Mouse (Mus musculus): ENCODE data around the gene Tigd4. TPM values are rescaled to one million over a fixed set of nuclear protein-coding genes. Genes with fewer than 3 reads are reported as not detected.
"Not testable (repeated sequence)": the region's sequence is repeated elsewhere in the genome, so short reads cannot be mapped to it uniquely, and the experiment has no call there.

Gene Tigd4
- not detected in 2 replicates for polyA plus RNA-seq (2014; fragmentation: Nextera tagmentation; extraction: Ambion mirVana)

DNA sequence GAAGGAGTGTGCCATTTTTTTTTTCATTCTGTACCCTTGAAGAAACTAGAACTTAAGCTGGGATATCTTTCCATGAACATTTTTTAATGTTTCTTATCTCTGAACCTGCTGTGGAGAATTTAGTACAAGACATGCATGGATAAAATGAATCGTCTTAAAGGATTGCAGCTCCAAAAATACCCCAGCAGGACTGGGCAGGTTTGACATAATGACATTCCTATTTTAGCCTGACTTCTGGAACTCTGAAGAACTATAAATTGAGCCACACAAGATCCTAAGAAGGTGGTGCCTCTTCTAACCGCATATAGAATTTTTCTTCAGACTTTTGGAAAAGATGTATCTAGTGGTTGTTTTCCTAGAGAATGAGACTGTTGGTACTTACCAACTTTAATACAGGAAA, at the start of gene Tigd4:
Gene Tigd4 (plus strand): TSS at position 301 of the 400 bp plus-strand sequence.
- ATAC-seq (replicated peaks; ENCODE audit: insufficient number of reproducible peaks, low FRiP score, low TSS enrichment), result no peak
- H3K27me3 ChIP-seq (ENCODE audit: control insufficient read depth, insufficient read depth, low read length), result 0 out of 2 replicates have a peak, but pooled peaks cover 6% of the 10 kb centered on the region
- no peak within 1 kb of the TSS for H3K4me3 ChIP-seq (ENCODE audit: low read depth, low read length)
- H3K9me3 ChIP-seq (replicated peaks; ENCODE audit: control insufficient read depth, low read length), result no peaks in the 10 kb centered on the region
- H3K36me3 ChIP-seq (ENCODE audit: control insufficient read depth, insufficient read depth, low read length), result no peaks in the 10 kb centered on the region
- H3K4me2 ChIP-seq, result no peak within 1 kb of the TSS
- H3K4me1 ChIP-seq (ENCODE audit: control insufficient read depth, insufficient read depth, low read length), result peaks cover 6% of the 10 kb centered on the region
- no peak within 1 kb of the TSS for H3K27ac ChIP-seq (ENCODE audit: low read depth, low read length)
- WGBS (ENCODE audit: insufficient replicate concordance), result 56% methylated on average over 2 of the region's 2 CpGs
- no peak within 1 kb of the TSS for H3K9ac ChIP-seq (ENCODE audit: low read depth, low read length)

DNA sequence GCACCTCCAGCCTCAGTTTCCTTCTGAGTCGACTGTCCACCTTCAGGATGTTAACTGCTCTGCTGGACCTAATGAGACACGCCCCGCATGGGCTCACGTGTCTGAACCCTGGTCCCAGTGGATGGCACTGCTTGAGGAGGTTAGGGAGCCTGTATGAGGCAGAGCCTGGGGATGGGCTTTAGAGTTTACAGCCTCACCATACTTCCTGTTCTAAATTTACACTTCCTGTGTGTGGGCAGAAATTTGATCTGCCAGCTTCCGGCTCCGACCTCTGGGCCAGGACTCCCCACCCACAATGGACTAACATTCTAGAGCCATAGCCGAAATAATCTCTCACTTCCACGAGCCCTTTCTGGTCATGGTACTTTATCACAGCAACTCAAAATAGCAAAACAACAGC, 46.2 kb upstream of the Tigd4 start:
- Histone ChIP-seq H3K9me3 (replicated peaks; ENCODE audit: control insufficient read depth, low read length) (no peaks in the 10 kb centered on the region), H3K36me3 (ENCODE audit: control insufficient read depth, insufficient read depth, low read length) (no peaks in the 10 kb centered on the region), H3K27ac (ENCODE audit: low read depth, low read length) (no peak overlapping the region), H3K4me1 (ENCODE audit: control insufficient read depth, insufficient read depth, low read length) (peaks cover 4% of the 10 kb centered on the region; the same call in 1 of the 2 replicates), H3K4me2 (no peak overlapping the region), H3K9ac (ENCODE audit: low read depth, low read length) (no peak overlapping the region), H3K4me3 (ENCODE audit: low read depth, low read length) (no peak overlapping the region), H3K27me3 (ENCODE audit: control insufficient read depth, insufficient read depth, low read length) (no peaks in the 10 kb centered on the region)
- no peak for ATAC-seq (replicated peaks; ENCODE audit: insufficient number of reproducible peaks, low FRiP score, low TSS enrichment)
- WGBS (ENCODE audit: insufficient replicate concordance), result 52% methylated on average over 8 of the region's 8 CpGs

DNA sequence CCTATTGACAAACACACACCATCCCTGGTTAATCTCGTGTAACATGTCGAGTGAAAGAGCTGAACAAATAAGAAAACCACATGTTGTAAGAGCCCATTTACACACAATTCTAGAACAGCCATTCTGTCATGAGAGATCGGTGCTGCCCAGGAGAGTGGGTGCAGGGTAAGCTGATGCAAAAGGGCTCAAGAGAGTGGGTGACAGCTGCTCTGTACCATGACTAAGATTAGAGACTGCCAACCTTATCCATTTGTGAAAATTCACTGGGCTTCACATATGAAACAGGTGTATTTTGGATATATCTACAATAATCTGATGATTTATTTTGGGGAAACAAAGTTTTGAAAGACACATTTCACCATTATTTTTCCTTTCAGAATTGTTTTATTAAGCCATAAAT, 37.6 kb upstream of the Tigd4 start:
- Histone ChIP-seq H3K27ac (ENCODE audit: low read depth, low read length) (no peak overlapping the region), H3K4me1 (ENCODE audit: control insufficient read depth, insufficient read depth, low read length) (peaks cover 8% of the 10 kb centered on the region), H3K4me2 (no peak overlapping the region), H3K9me3 (replicated peaks; ENCODE audit: control insufficient read depth, low read length) (no peaks in the 10 kb centered on the region), H3K4me3 (ENCODE audit: low read depth, low read length) (no peak overlapping the region), H3K36me3 (ENCODE audit: control insufficient read depth, insufficient read depth, low read length) (no peaks in the 10 kb centered on the region), H3K27me3 (ENCODE audit: control insufficient read depth, insufficient read depth, low read length) (no peaks in the 10 kb centered on the region), H3K9ac (ENCODE audit: low read depth, low read length) (no peak overlapping the region)
- 77% methylated on average over 3 of the region's 3 CpGs for WGBS (ENCODE audit: insufficient replicate concordance)
- ATAC-seq (replicated peaks; ENCODE audit: insufficient number of reproducible peaks, low FRiP score, low TSS enrichment), result no peak

DNA sequence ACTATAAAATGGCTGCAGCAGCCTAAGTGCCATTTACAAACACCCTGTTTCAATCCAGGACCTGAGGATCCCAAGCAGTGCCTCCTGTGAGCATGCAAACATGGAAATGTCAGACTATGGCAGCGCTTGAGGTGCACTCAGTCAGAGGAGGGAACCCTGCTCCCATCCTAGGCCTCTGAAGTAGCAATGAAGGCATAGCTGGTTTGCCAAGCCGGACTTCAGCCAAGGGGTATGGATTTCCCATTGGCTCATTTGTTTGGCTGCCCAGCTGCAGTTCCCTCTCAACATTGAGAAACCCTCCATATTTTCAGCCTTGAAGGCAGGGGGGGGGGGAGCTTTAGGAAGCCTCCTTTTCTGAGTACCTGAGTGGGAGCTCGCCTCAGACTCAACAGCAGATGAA, 35.1 kb upstream of the Tigd4 start:
- ATAC-seq (replicated peaks; ENCODE audit: insufficient number of reproducible peaks, low FRiP score, low TSS enrichment), result no peak
- Histone ChIP-seq H3K4me2 (no peak overlapping the region), H3K9ac (ENCODE audit: low read depth, low read length) (no peak overlapping the region), H3K27me3 (ENCODE audit: control insufficient read depth, insufficient read depth, low read length) (no peaks in the 10 kb centered on the region), H3K4me1 (ENCODE audit: control insufficient read depth, insufficient read depth, low read length) (peaks cover 14% of the 10 kb centered on the region), H3K27ac (ENCODE audit: low read depth, low read length) (no peak overlapping the region), H3K36me3 (ENCODE audit: control insufficient read depth, insufficient read depth, low read length) (no peaks in the 10 kb centered on the region), H3K4me3 (ENCODE audit: low read depth, low read length) (no peak overlapping the region), H3K9me3 (replicated peaks; ENCODE audit: control insufficient read depth, low read length) (no peaks in the 10 kb centered on the region)
- WGBS (ENCODE audit: insufficient replicate concordance), result 92% methylated on average over 3 of the region's 3 CpGs

DNA sequence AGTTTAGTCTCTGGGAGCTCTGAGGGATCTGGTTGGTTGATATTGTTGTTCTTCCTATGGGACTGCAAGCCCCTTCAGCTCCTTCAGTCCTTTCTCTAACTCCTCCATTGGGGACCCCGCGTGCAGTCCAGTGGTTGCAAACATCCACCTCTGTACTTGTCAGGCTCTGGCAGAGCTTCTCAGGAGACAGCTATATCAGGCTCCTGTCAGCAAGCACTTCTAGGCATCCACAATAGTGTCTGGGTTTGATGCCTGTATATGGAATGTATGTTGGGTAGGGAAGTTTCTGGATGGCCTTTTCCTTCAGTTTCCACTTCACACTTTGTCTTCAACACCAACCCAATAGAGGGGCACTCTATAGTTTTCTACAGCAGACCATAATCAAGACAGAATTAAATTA, 30.5 kb upstream of the Tigd4 start:
- H3K36me3 ChIP-seq (ENCODE audit: control insufficient read depth, insufficient read depth, low read length); H3K27ac ChIP-seq (ENCODE audit: low read depth, low read length); H3K4me3 ChIP-seq (ENCODE audit: low read depth, low read length); H3K9me3 ChIP-seq (replicated peaks; ENCODE audit: control insufficient read depth, low read length); H3K27me3 ChIP-seq (ENCODE audit: control insufficient read depth, insufficient read depth, low read length); H3K9ac ChIP-seq (ENCODE audit: low read depth, low read length); ATAC-seq (replicated peaks; ENCODE audit: insufficient number of reproducible peaks, low FRiP score, low TSS enrichment): not testable (repeated sequence)
- 49% methylated on average over 2 of the region's 2 CpGs for WGBS (ENCODE audit: insufficient replicate concordance)
- Histone ChIP-seq H3K4me1 (ENCODE audit: control insufficient read depth, insufficient read depth, low read length) (peaks cover 15% of the 10 kb centered on the region), H3K4me2 (peak overlapping the region; percentile 24; the same call in 1 of the 2 replicates)

DNA sequence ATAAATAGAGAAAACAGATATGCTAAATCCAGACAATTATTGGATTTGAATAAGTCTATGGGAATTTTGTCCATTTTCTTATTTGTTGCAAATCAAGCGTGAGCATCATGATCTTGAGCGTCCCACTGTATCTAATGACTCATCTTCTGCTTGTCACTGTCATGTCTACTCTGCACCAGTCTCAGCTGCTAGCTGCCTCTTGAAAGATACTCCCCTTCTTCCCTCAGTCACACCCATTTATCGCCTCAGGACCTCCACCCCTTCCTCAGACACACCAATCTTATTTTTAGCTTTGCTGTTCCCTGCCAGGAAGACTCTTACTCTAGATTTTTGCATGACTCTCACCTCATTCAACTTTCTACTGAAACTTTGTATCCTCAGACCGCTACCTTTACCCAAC, 30.0 kb upstream of the Tigd4 start:
- 0 out of 2 replicates have a peak overlapping the region, but pooled peaks have one; percentile 22 for H3K27ac ChIP-seq (ENCODE audit: low read depth, low read length)

DNA sequence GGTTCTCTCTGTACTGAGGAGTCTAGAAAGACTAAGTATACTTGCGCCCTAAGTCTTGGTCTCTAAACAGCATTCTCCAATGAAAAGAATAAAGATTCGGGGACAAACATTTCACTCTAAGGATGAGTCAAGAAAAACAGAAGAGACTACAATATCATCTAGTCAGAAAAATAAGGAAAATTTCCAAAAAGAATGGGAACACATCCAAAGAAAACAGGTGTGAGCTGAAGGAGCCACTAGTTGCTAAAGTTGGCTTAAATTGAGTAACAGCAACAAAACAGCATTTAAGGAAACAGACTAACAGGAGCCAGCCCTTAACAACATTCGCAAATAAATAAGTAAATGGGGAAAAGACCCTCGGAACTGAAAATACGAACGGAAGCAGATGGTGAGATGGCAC, 24.8 kb upstream of the Tigd4 start:
- Histone ChIP-seq H3K27me3 (ENCODE audit: control insufficient read depth, insufficient read depth, low read length) (no peaks in the 10 kb centered on the region), H3K4me1 (ENCODE audit: control insufficient read depth, insufficient read depth, low read length) (peaks cover 10% of the 10 kb centered on the region), H3K36me3 (ENCODE audit: control insufficient read depth, insufficient read depth, low read length) (no peaks in the 10 kb centered on the region), H3K27ac (ENCODE audit: low read depth, low read length) (no peak overlapping the region), H3K9ac (ENCODE audit: low read depth, low read length) (no peak overlapping the region), H3K4me2 (no peak overlapping the region), H3K9me3 (replicated peaks; ENCODE audit: control insufficient read depth, low read length) (no peaks in the 10 kb centered on the region), H3K4me3 (ENCODE audit: low read depth, low read length) (no peak overlapping the region)
- 92% methylated on average over 6 of the region's 6 CpGs for whole genome bisulfite sequencing (ENCODE audit: insufficient replicate concordance)
- ATAC-seq (replicated peaks; ENCODE audit: insufficient number of reproducible peaks, low FRiP score, low TSS enrichment), result no peak

More for the DNA sequence above, 30.0 kb upstream of the Tigd4 start:
- no peak overlapping the region for H3K9ac ChIP-seq (ENCODE audit: low read depth, low read length)
- H3K27me3 ChIP-seq (ENCODE audit: control insufficient read depth, insufficient read depth, low read length), result no peaks in the 10 kb centered on the region
- no peak for ATAC-seq (replicated peaks; ENCODE audit: insufficient number of reproducible peaks, low FRiP score, low TSS enrichment)
- no peaks in the 10 kb centered on the region for H3K9me3 ChIP-seq (replicated peaks; ENCODE audit: control insufficient read depth, low read length)
- peak overlapping the region; percentile 19 for H3K4me2 ChIP-seq
- 54% methylated on average over 4 of the region's 4 CpGs for WGBS (ENCODE audit: insufficient replicate concordance)
- H3K36me3 ChIP-seq (ENCODE audit: control insufficient read depth, insufficient read depth, low read length), result no peaks in the 10 kb centered on the region
- H3K4me1 ChIP-seq (ENCODE audit: control insufficient read depth, insufficient read depth, low read length), result peaks cover 15% of the 10 kb centered on the region
- H3K4me3 ChIP-seq (ENCODE audit: low read depth, low read length), result no peak overlapping the region

DNA sequence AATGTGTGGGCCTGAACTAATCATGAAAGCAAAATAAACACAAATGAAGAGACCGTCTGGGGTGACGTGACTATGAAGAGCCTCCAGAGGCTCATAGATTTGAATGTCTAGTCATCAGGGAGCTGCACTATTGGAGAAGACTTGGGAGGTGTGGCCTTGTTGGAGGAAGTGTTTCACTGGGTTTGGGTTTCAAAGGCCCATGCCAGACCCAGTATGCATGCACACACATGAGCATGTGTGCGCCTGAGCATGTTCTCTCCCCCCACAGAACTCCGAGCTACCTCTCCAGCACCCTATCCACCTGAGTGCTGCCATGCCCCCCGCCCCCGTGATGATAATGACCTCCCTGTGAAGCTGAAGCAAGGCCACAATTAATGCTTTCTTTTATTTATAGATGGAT, 23.8 kb upstream of the Tigd4 start:
- H3K27ac ChIP-seq (ENCODE audit: low read depth, low read length), result no peak overlapping the region
- no peak for ATAC-seq (replicated peaks; ENCODE audit: insufficient number of reproducible peaks, low FRiP score, low TSS enrichment)
- no peaks in the 10 kb centered on the region for H3K9me3 ChIP-seq (replicated peaks; ENCODE audit: control insufficient read depth, low read length)
- H3K27me3 ChIP-seq (ENCODE audit: control insufficient read depth, insufficient read depth, low read length), result no peaks in the 10 kb centered on the region
- no peak overlapping the region for H3K9ac ChIP-seq (ENCODE audit: low read depth, low read length)
- H3K4me3 ChIP-seq (ENCODE audit: low read depth, low read length), result no peak overlapping the region
- H3K4me1 ChIP-seq (ENCODE audit: control insufficient read depth, insufficient read depth, low read length), result peaks cover 8% of the 10 kb centered on the region
- WGBS (ENCODE audit: insufficient replicate concordance), result 78% methylated on average over 6 of the region's 6 CpGs
- H3K4me2 ChIP-seq, result no peak overlapping the region
- no peaks in the 10 kb centered on the region for H3K36me3 ChIP-seq (ENCODE audit: control insufficient read depth, insufficient read depth, low read length)

DNA sequence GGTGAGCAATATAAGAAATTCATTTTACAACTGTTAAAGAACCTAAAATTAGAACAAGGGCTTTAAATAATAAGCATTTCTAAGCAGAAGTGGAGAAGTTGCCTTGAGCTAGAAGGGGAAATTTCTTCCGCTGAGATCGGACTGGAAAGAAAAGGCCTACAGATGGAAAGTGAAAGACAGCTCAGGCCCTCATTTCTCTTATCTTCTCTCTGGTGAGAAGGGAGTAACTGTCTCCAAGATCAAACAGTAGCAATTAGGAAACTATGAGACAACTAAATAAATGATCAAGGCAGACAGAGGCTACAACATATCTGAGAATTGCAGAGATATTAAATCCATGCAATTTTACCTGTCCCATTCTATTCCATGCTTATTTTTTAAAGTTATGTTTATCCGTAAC, 22.9 kb upstream of the Tigd4 start:
- Histone ChIP-seq H3K27me3 (ENCODE audit: control insufficient read depth, insufficient read depth, low read length) (no peaks in the 10 kb centered on the region), H3K4me2 (no peak overlapping the region), H3K27ac (ENCODE audit: low read depth, low read length) (no peak overlapping the region), H3K9me3 (replicated peaks; ENCODE audit: control insufficient read depth, low read length) (no peaks in the 10 kb centered on the region), H3K9ac (ENCODE audit: low read depth, low read length) (no peak overlapping the region), H3K4me1 (ENCODE audit: control insufficient read depth, insufficient read depth, low read length) (peaks cover 8% of the 10 kb centered on the region), H3K4me3 (ENCODE audit: low read depth, low read length) (no peak overlapping the region), H3K36me3 (ENCODE audit: control insufficient read depth, insufficient read depth, low read length) (no peaks in the 10 kb centered on the region)
- 73% methylated on average over 3 of the region's 3 CpGs for WGBS (ENCODE audit: insufficient replicate concordance)
- no peak for ATAC-seq (replicated peaks; ENCODE audit: insufficient number of reproducible peaks, low FRiP score, low TSS enrichment)

Data from heart, embryonic 11.5 days (tissue).